Mouse (Mus musculus) cerebellum, adult 2 months (tissue): ENCODE data around the gene Wrnip1. TPM values are rescaled to one million over a fixed set of nuclear protein-coding genes. Genes with fewer than 3 reads are reported as not detected.
"Not testable (repeated sequence)": the region's sequence is repeated elsewhere in the genome, so short reads cannot be mapped to it uniquely, and the experiment has no call there.

ENCODE experiments used
- DNase-seq, 2 experiments: peaks; one replicate each; pipeline ENCODE4 v3.0.0; 2021
- H3K27ac ChIP-seq: fragments of 200-500 bp; 2 replicates; pipeline ENCODE4 v1.5.1; 2012; ENCODE audit warnings: low read length, control low read depth, inconsistent platforms; ENCODE audit not compliant: insufficient read depth
- H3K27me3 ChIP-seq: fragments of 200-500 bp; 2 replicates; pipeline ENCODE4 v1.6.1; 2012; ENCODE audit warnings: inconsistent platforms, mild to moderate bottlenecking, low read length, moderate library complexity; ENCODE audit not compliant: control insufficient read depth, insufficient read depth
- H3K4me1 ChIP-seq: fragments of 200-500 bp; 2 replicates; pipeline ENCODE4 v1.6.1; 2011; ENCODE audit warnings: low read length; ENCODE audit not compliant: control insufficient read depth, insufficient read depth
- H3K4me3 ChIP-seq: fragments of 200-500 bp; replicated peaks from 2 replicates; pipeline ENCODE3; 2011; ENCODE audit warnings: mild to moderate bottlenecking, low read depth, low read length, control low read depth; ENCODE audit not compliant: insufficient read depth
- CTCF ChIP-seq: fragments of 200-500 bp; IDR thresholded peaks from 2 replicates; pipeline ENCODE4 v1.5.1; 2011; ENCODE audit warnings: low read depth, mild to moderate bottlenecking, control low read depth, low read length, moderate library complexity, borderline replicate concordance; ENCODE audit not compliant: insufficient read depth
- POLR2A ChIP-seq: fragments of 200-500 bp; IDR thresholded peaks from 2 replicates; pipeline ENCODE4 v1.6.1; 2011; ENCODE audit warnings: low read length, control low read depth, borderline replicate concordance; ENCODE audit not compliant: insufficient read depth
- WGBS: fragments of 180-500 bp; shearing (Covaris S2); methylation state at CpG from one replicate; pipeline ENCODE4 v1.1.7; 2018; 5-methylcytosine and 5-hydroxymethylcytosine counted together
- polyA plus RNA-seq: library from polyadenylated mRNA; depleted of rRNA; stranded (reverse); fragments of >200 nt; gene quantifications from 2 replicates; pipeline ENCODE4 v1.2.3, GENCODE M21; 2012; rRNA removed

Gene Wrnip1
- polyA plus RNA-seq, 1 experiment: 63.7 TPM

GRCm38 (mm10) chr13:32853073-32853472 is 51.2 kb downstream of the Wrnip1 start:
- Histone ChIP-seq H3K4me3 (no peak overlapping the region), H3K27me3 (no peaks in the 10 kb centered on the region; the same call in 1 of the 2 replicates), H3K27ac (no peak overlapping the region), H3K4me1 (no peaks in the 10 kb centered on the region)
- DNase-seq: no peak
- 17% methylated on average over 2 of the region's 2 CpGs for WGBS
- TF ChIP-seq CTCF (no peak), POLR2A (no peak)

GRCm38 (mm10) chr13:32860821-32861220 is 59.0 kb downstream of the Wrnip1 start:
- Histone ChIP-seq H3K4me3 (no peak overlapping the region), H3K27ac (no peak overlapping the region), H3K4me1 (no peaks in the 10 kb centered on the region), H3K27me3 (no peaks in the 10 kb centered on the region)
- no peak for TF ChIP-seq POLR2A
- TF ChIP-seq CTCF: no peak
- no peak for DNase-seq
- 82% methylated on average over 3 of the region's 3 CpGs for WGBS

- Histone ChIP-seq H3K27me3 (no peaks in the 10 kb centered on the region), H3K4me3 (no peak overlapping the region), H3K4me1 (no peaks in the 10 kb centered on the region), H3K27ac (no peak overlapping the region)
- no peak for DNase-seq
- TF ChIP-seq POLR2A: no peak
- no peak for TF ChIP-seq CTCF
Measured at GRCm38 (mm10) chr13:32863456-32863855, 61.6 kb downstream of the Wrnip1 start.

GRCm38 (mm10) chr13:32864529-32864928 is 62.7 kb downstream of the Wrnip1 start:
- not testable (repeated sequence) for H3K4me3 ChIP-seq, H3K27me3 ChIP-seq, DNase-seq, H3K27ac ChIP-seq, H3K4me1 ChIP-seq
- 79% methylated on average over 3 of the region's 3 CpGs for WGBS

- no peak overlapping the region for H3K4me3 ChIP-seq
- no peak for TF ChIP-seq CTCF
- no peak for TF ChIP-seq POLR2A
- no peak for DNase-seq
- 65% methylated on average over 2 of the region's 2 CpGs for WGBS
- H3K27ac ChIP-seq: no peak overlapping the region
- no peaks in the 10 kb centered on the region for H3K27me3 ChIP-seq
- H3K4me1 ChIP-seq: no peaks in the 10 kb centered on the region
Measured at GRCm38 (mm10) chr13:32865591-32865990, 63.8 kb downstream of the Wrnip1 start.

GRCm38 (mm10) chr13:32866484-32866883 is 64.6 kb downstream of the Wrnip1 start:
- H3K4me3 ChIP-seq: no peak overlapping the region
- no peak overlapping the region for H3K27ac ChIP-seq
- peak; percentile 50 to 61 for DNase-seq
- TF ChIP-seq CTCF: peak; percentile 84
- TF ChIP-seq POLR2A: no peak
- no peaks in the 10 kb centered on the region for H3K4me1 ChIP-seq
- H3K27me3 ChIP-seq: no peaks in the 10 kb centered on the region
- WGBS: 5% methylated on average over 9 of the region's 9 CpGs

- DNase-seq: no peak
- no peak overlapping the region for H3K27ac ChIP-seq
- H3K27me3 ChIP-seq: no peaks in the 10 kb centered on the region
- 35% methylated on average over 2 of the region's 2 CpGs for WGBS
- H3K4me3 ChIP-seq: no peak overlapping the region
- no peaks in the 10 kb centered on the region for H3K4me1 ChIP-seq
- no peak for TF ChIP-seq CTCF
- TF ChIP-seq POLR2A: no peak
Measured at GRCm38 (mm10) chr13:32867030-32867429, 65.2 kb downstream of the Wrnip1 start.

GRCm38 (mm10) chr13:32868233-32868632 is 66.4 kb downstream of the Wrnip1 start:
- 82% methylated on average over 4 of the region's 4 CpGs for WGBS
- DNase-seq, H3K4me3 ChIP-seq, H3K27ac ChIP-seq, H3K4me1 ChIP-seq, H3K27me3 ChIP-seq: not testable (repeated sequence)

GRCm38 (mm10) chr13:32868843-32869242 is 67.0 kb downstream of the Wrnip1 start:
- H3K4me3 ChIP-seq: no peak overlapping the region
- H3K27ac ChIP-seq: no peak overlapping the region
- H3K27me3 ChIP-seq: no peaks in the 10 kb centered on the region
- WGBS: 75% methylated on average over 5 of the region's 5 CpGs
- no peak for DNase-seq
- H3K4me1 ChIP-seq: no peaks in the 10 kb centered on the region
- TF ChIP-seq POLR2A (no peak), CTCF (no peak)

Other genes starting within 250 kb of the Wrnip1 start
- 0.19 and 0.21 TPM in 2 replicates for gene Mylk4, start 18.1 kb upstream of the Wrnip1 start, polyA plus RNA-seq
- gene D930007J09Rik, start 811 bp downstream of the Wrnip1 start, polyA plus RNA-seq: 0.88 TPM in 1 of 2 replicates, not detected in the other
- gene Serpinb1a, start 49.1 kb downstream of the Wrnip1 start, polyA plus RNA-seq: 24.4 and 31.1 TPM in 2 replicates
- 0.11 TPM in 1 of 2 replicates, not detected in the other for gene Serpinb1c, start 96.2 kb downstream of the Wrnip1 start, polyA plus RNA-seq
- gene Serpinb6b, start 163.2 kb downstream of the Wrnip1 start, polyA plus RNA-seq: 1.5 and 1.6 TPM in 2 replicates
- gene Serpinb9, start 201.2 kb downstream of the Wrnip1 start, polyA plus RNA-seq: 4.5 and 4.6 TPM in 2 replicates
- 0.03 and 0.05 TPM in 2 replicates for gene Serpinb9b, start 225.4 kb downstream of the Wrnip1 start, polyA plus RNA-seq